7 mouse cellular contexts compared by ENCODE assay signal in genomic region chr15:12084859-12085258, GRCm38 (mm10). TPM values are rescaled to one million over a fixed set of nuclear protein-coding genes. Genes with fewer than 3 reads are reported as not detected.
DNase-seq lines count a peak whose midpoint lies in the region; ATAC-seq lines count a peak whose summit lies in the region.

No protein-coding gene starts in this region.

- no peak overlapping the region for H3K9ac ChIP-seq in lung, embryonic 15.5 days

- no peaks in the 10 kb centered on the region for H3K36me3 ChIP-seq in embryonic facial prominence, embryonic 10.5 days (replicated peaks)
- H3K36me3 ChIP-seq in lung, embryonic 15.5 days = no peaks in the 10 kb centered on the region

- H3K4me3 ChIP-seq in embryonic facial prominence, embryonic 10.5 days = no peak overlapping the region
- no peak overlapping the region for H3K4me3 ChIP-seq in lung, embryonic 15.5 days

- WGBS in embryonic facial prominence, embryonic 10.5 days = 78% methylated on average over 4 of the region's 4 CpGs
- 68% methylated on average over 4 of the region's 4 CpGs for WGBS in lung, embryonic 15.5 days

- H3K27me3 ChIP-seq in embryonic facial prominence, embryonic 10.5 days (replicated peaks; ENCODE audit: low read depth, poor library complexity, severe bottlenecking) = no peaks in the 10 kb centered on the region
- no peaks in the 10 kb centered on the region for H3K27me3 ChIP-seq in lung, embryonic 15.5 days

- no peaks in the 10 kb centered on the region for H3K4me1 ChIP-seq in embryonic facial prominence, embryonic 10.5 days
- H3K4me1 ChIP-seq in lung, embryonic 15.5 days = peaks cover 5% of the 10 kb centered on the region; the same call in 1 of the 2 replicates

- no peaks in the 10 kb centered on the region for H3K9me3 ChIP-seq in embryonic facial prominence, embryonic 10.5 days
- H3K9me3 ChIP-seq in lung, embryonic 15.5 days = no peaks in the 10 kb centered on the region

- DNase-seq in right cerebral cortex, adult 18-20 months = peak; percentile 27
- DNase-seq in right cerebral cortex, postnatal 36 days (ENCODE audit: low spot score in 2 of 2) = no peak
- peak; percentile 45 for DNase-seq in adrenal gland, adult 2 months
- peak; percentile 53 for DNase-seq in embryonic facial prominence, embryonic 10.5 days (ENCODE audit: low spot score)
- DNase-seq in right cerebral cortex, postnatal 14 days = peak; percentile 60

- no peak overlapping the region for H3K27ac ChIP-seq in embryonic facial prominence, embryonic 10.5 days (replicated peaks)
- H3K27ac ChIP-seq in lung, embryonic 15.5 days = no peak overlapping the region

- ATAC-seq in inflammation-experienced regulatory T-cells, adult 6 months = peak; percentile 86
- peak; percentile 58 for ATAC-seq in lung, embryonic 15.5 days (ENCODE audit: borderline replicate concordance, extremely low read depth, low FRiP score, low TSS enrichment)

- H3K4me2 ChIP-seq in lung, embryonic 15.5 days = no peak overlapping the region

RNA-seq across cellular contexts. Expression of gene Zfr, which starts 32.8 kb away (rescaled TPM):
- total RNA-seq in adrenal gland, adult 2 months (2021) = 100 to 1,000 TPM; 152 to 182 TPM
- polyA plus RNA-seq in adrenal gland, adult 2 months (2012; rRNA removed) = 172 and 205 TPM in 2 replicates
- polyA plus RNA-seq in embryonic facial prominence, embryonic 10.5 days (2016; fragmentation: Nextera tagmentation; extraction: Ambion mirVana) = 137 and 144 TPM in 2 replicates
- 100 to 1,000 TPM; 159 to 229 (median 184) TPM for polyA plus RNA-seq in inflammation-experienced regulatory T-cells, adult 6 months (2017; shearing (Covaris generic))
- 110 and 120 TPM in 2 replicates for polyA plus RNA-seq in lung, embryonic 15.5 days (2015; fragmentation: Nextera tagmentation; extraction: Ambion mirVana)

Comparison
In these comparisons a context has a peak if more than half of its experiments do, and no peak if none do; other contexts are left out.
1. DNase-seq: peak in right cerebral cortex, adult 18-20 months (single experiment), adrenal gland, adult 2 months (single experiment), embryonic facial prominence, embryonic 10.5 days (single experiment) and right cerebral cortex, postnatal 14 days (single experiment); none in right cerebral cortex, postnatal 36 days (0 of 2).